Mouse (Mus musculus) effector memory CD4-positive, alpha-beta T cell, adult 7 months (primary cell): Measurements from ENCODE around the gene Minar1. TPM values are rescaled to one million over a fixed set of nuclear protein-coding genes. Genes with fewer than 3 reads are reported as not detected.

Experiments used
- polyA plus RNA-seq: library from polyadenylated mRNA; unstranded; fragments of 100-300 nt; shearing (Covaris generic); gene quantifications from one replicate; pipeline ENCODE4 v1.2.1, GENCODE M21; 2017

Gene Minar1
- polyA plus RNA-seq, result 0.13 TPM

DNA sequence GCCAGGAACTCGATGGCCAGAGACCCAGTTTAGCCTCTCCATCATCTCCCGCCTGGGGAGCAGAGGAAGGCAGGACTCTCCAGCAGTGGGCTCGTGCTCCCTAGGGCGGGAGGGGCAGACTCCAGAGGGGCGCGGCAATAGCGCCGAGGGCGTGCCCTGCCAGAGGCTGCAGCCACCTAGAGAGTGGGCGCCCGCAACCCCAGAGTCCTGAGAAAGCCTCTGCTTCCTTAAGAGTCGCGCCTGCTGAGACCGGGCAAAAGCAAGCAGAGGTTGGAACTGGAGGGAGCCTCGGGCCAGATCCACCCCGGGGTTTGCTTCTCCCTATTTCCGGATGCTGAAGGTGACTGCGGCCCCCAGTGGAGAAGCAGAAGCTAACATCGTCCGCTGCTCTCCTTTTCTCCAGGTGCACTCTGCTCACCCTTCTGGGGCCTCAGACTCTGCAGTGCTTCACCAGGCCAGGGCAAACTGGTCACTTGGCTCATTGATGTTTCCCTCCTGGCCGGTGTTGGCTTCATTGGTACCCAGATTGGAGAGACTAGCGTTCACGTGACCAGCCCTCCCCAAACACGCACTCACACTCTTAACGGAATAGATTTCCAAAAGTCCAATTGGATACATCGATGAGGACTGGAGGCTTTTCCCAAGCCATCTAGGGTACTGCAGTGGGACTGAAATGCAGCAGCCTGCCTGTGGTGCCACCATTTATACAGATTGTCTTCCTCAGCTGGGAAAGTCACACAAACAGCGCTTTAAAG lies at the start of gene Minar1:
TSS of gene Minar1 (minus strand) at position 120 of the 755 bp plus-strand sequence.

Other genes with a start within 250 kb of the Minar1 start
- gene Tmed3, start 81.9 kb upstream of the Minar1 start, polyA plus RNA-seq, result 24.9 TPM
- gene Ankrd34c, start 115.3 kb upstream of the Minar1 start, polyA plus RNA-seq, result not detected